Mouse (Mus musculus): ENCODE measurements around the gene Prr13.

Gene Prr13

GRCm38 (mm10) chr15:102460971-102461370, 2.1 kb downstream of the Prr13 start:
- no peak for DNase-seq (ENCODE audit: low spot score in 2 of 2)

DNA sequence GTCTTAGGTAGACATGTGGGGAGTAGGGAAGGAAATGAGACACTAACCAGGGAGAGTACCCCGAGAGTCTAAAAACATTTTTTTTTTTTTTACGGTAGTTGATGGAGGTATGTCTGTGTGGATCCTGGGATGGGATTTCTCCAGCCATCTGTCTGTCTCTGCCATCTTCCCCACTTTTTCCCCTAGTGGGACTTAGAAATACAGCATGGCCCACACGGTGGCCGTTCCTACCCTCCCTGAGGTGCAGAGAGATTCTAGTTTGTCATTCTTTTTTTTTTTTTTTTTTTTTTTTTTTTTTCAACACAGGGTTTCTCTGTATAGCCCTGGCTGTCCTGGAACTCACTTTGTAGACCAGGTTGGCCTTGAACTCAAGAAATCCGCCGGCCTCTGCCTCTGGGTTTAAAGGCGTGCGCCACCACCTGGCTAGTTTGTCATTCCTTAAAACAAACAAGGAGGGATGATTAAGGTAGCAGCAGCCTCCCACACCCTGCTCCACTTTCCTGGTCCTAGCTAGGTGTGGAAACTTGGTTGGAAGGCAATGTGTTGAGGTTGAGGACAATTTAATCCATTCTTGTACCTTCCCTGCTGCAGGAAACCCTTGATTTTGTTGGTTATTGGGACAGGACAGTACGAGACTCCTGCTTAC, 2.7 kb downstream of the Prr13 start:
- no peak for DNase-seq (ENCODE audit: low spot score in 2 of 2)

GRCm38 (mm10) chr15:102463666-102464065, 4.8 kb downstream of the Prr13 start:
- DNase-seq (ENCODE audit: low spot score in 2 of 2): no peak

- no peak for DNase-seq (ENCODE audit: low spot score in 2 of 2)
These were observed 10.0 kb downstream of the Prr13 start for GRCm38 (mm10) chr15:102468675-102469370.

DNA sequence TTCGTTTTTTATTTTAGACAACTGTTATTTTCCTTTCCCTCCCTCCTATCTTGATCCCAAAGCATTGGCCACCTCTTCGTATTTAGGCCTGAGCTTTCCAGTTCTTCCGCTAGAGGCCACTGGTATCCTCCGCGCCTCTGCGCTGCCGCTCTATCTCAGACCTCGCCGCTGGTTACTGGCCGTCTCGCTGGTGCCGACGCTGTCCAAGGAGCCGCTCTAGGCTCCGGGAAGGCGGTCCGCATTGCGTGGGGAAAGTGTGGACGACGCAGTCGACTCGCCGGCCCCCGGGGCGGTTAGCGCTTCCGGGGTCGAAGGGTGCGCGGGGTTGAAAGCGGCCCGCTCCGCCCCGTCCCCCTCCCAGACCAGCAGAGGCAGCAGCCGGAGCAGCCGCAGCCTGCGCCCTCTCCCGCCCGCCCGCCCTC, 11.4 kb downstream of the Prr13 start, which contains the start of gene Pcbp2:
Pcbp2 (plus strand) TSS at position 357 of the 422 bp plus-strand sequence.
- DNase-seq (ENCODE audit: low spot score in 2 of 2): peak; percentile 89 to 92

DNA sequence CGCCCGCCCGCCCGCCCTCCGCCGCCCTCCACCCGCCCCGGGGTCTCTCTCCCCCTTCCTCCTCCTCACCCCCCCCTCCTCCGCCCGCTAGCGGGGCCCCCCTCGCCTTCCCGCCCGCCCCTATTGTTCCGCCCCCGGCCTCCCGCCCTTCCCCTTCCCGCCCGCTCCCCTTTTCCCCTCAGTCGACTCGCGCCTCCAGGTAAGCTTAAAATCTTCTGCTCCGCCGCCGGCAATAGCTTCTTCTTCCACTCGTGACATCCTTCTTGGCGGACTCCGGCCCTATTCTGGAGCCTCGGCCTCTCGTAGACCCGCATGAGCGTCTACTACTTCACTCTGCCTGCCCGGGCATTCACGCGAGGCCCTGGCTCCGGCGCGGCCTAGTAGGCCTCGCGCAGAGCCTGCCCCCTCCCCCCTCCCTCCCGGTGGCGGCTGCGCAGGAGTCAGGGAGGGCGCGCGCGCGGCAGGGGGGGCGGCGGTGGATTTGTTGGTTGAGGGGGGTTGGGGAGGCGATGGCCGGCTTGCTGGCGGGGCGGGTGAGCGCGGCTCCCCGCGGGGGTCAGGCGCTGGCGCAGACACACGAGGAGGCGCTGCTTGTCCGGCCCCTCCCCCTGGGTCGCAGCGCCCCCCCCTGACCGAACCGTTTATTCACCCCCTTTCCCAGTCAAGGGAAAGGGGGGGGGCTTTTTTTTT, 11.9 kb downstream of the Prr13 start:
- peak; percentile 52 to 63 for DNase-seq (ENCODE audit: low spot score in 2 of 2)

GRCm38 (mm10) chr15:102471295-102471645, 12.4 kb downstream of the Prr13 start:
- no peak for DNase-seq (ENCODE audit: low spot score in 2 of 2)

DNA sequence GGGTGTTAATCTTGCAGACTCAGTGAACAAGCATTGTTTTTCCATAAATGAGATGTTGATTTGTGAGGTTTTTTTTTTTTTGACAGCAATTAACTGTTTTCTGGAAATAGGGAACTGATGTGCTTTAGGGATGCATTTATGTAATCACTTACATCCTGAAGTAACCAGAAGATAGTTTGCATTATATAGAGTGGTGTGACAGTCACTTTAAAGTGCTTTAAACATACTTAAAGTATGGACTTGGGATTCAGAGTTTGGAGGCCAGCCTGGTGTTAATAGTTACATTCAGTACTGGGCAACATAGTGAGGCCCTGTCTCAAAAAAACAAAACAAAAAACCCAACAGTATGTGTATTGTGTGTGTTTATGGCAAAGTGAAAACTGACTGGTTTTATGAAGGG, 12.9 kb downstream of the Prr13 start:
- no peak for DNase-seq (ENCODE audit: low spot score in 2 of 2)

DNA sequence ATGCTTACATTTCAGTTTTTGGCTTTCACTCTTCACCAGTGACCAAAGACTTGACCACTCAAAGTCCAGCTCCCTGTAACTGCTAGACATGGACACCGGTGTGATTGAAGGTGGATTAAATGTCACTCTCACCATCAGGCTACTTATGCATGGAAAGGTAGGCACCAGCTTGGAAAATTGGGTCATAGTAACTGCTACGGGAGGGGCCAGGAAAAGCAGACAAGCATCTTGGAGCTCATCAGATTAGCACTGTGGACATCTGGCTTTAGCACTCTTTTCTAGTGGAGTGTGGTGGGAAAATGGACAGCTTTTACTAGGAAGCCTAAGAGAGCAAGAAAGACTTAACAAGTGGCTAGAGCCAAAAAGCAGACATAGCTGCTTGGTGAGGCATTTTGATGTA, 14.4 kb downstream of the Prr13 start:
- no peak for DNase-seq (ENCODE audit: low spot score in 2 of 2)

GRCm38 (mm10) chr15:102474520-102474919, 15.7 kb downstream of the Prr13 start:
- DNase-seq (ENCODE audit: low spot score in 2 of 2): no peak

GRCm38 (mm10) chr15:102483136-102483535, 24.3 kb downstream of the Prr13 start:
- DNase-seq (ENCODE audit: low spot score in 2 of 2): no peak

GRCm38 (mm10) chr15:102485853-102486252, 27.0 kb downstream of the Prr13 start:
- no peak for DNase-seq (ENCODE audit: low spot score in 2 of 2)

DNA sequence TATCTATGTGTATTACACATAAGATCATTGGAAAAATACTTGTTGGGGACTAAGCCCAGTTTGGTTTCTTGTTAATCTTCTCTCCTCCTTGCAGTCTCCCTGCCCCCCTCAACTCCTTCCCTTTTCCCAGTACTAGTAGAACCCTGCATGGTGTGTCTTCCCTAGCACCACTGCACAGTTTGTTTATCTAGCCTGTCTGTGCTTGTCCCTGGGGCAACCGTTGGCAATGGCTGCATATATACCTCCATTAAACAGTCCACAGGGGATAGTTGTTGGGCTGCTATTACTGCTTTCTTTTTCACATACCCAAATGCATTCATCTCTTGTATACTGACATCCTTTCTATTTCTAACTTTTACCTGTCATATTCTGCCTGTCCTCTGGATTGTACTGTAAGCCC, 28.8 kb downstream of the Prr13 start:
- no peak for DNase-seq (ENCODE audit: low spot score in 2 of 2)

- no peak for DNase-seq (ENCODE audit: low spot score in 2 of 2)
These were observed 39.5 kb downstream of the Prr13 start for GRCm38 (mm10) chr15:102498322-102498721.

DNA sequence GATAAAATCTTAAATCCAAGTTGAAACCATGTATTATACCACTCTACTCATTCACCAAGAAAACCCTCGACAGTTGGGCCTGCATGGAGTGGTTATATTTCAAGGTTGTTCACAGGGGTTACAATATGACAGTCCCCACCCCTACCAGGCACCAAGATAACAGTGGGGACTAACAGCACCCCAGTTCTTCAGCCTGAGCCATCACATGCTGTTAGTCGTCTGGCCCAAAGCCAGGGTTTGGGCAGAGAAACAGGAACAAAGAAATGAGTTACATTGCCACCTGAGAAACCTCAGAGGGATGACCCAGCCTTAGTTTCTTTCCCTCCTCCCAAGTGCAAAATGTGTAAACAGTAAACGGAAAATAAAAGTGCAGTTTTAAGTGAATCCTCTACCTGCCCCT, 40.5 kb downstream of the Prr13 start:
- DNase-seq (ENCODE audit: low spot score in 2 of 2): no peak

DNA sequence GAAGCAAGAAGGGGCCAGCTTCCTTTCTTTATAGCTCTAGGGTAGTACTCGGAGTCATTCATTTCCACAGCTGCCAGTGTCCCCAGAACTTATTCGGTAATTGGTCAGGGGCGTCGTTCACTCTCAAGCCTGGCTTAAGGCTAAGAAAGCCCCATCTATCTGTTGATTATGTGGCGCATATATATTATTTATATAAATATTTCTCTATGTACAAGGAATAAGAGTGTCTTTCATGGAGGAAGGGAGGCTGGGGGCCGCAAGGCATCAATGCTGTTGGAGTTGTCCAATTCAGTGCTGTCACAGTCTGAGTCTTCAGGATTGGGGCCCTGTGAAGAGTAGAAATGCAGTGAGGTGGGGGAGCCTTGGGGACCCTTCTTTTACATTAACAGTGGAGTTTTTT, 41.0 kb downstream of the Prr13 start:
- no peak for DNase-seq (ENCODE audit: low spot score in 2 of 2)

DNA sequence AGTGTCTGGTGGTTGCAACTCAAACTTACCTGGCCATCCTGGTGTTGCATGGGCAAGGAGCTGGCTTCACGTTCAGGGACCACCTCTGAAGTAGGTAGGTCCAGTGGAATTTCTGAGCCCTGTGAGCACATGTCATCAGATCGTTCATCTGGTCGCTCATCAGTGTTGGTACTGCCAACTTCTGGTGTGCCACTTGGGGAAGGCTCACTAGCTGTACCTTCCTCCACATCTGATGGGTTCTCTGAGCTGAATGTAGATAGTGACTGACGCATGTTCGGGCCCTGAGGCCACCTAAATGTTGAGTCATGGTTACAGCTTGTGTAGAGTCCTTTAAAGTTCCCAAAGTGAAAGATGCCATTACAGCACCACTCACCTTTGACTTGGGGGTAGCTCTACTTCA, 41.7 kb downstream of the Prr13 start:
- DNase-seq (ENCODE audit: low spot score in 2 of 2): no peak

DNA sequence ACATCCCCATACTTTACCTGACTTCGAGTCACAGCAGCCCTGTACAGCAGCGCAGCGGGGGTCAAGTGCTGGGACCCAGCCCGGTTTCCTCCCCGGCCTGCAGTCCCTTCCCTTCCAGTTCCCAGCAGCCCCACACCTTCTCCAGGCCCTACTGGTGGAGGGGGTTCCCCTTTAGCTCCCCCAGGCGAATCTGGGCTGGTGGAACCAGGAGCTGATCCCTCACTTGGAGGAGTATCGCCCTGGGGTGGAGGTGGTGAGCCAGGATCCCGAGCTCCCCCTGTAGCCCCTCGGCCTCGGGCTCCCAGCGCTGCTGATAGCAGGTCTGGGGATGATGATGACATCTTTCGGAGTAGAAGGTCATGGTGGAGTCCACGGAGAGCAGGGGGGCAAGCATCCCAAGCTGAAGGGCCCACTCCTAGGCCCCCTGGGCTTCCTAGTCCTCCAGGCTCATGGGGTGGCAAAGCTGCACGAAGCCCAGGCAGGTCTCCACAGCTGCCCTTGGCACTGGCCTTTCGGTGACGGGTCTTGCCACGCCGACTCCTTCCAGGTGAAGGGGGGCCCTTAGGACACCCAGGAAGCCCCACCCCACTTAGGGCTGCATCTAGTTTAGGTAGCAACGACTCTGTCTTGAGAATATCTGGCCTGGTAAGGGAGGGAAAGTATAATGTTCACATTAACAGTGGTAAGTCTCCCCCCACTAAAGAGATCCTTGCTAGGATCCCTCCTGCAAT, 42.4 kb downstream of the Prr13 start:
- DNase-seq (ENCODE audit: low spot score in 2 of 2): no peak

DNA sequence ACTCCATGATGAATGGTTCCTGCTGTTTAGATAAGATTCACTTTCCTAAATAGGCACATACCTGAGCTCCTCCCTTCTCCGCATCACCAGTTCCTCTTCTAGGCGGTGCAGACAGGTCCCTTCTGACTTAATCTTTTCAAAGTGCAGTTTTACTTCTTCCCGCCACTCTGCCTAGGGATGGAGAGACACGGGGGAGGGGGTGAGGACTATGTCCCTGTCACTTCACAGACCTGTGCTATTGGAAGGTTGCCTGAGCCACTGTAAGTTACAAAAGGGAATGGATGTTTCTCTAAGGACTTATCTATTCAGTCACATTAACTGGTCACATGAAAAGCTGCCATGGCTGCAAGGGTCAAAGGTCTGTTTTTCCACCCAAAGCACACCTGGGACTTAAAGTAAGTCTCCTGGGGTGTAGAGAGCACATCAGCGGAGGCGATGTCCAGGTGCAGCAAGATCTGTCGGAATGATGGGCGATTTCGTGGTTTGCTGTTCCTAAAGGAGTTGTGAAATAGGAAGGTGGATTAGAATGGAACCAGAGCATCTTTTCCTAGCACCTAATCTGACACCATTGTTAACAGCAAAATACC, 43.5 kb downstream of the Prr13 start:
- no peak for DNase-seq (ENCODE audit: low spot score in 2 of 2)

- no peak for DNase-seq (ENCODE audit: low spot score in 2 of 2)
These were observed 44.6 kb downstream of the Prr13 start, which contains the start of gene Gm10337 for GRCm38 (mm10) chr15:102503447-102503846. Gene Gm10337 (plus strand): TSS chr15:102503722.

DNA sequence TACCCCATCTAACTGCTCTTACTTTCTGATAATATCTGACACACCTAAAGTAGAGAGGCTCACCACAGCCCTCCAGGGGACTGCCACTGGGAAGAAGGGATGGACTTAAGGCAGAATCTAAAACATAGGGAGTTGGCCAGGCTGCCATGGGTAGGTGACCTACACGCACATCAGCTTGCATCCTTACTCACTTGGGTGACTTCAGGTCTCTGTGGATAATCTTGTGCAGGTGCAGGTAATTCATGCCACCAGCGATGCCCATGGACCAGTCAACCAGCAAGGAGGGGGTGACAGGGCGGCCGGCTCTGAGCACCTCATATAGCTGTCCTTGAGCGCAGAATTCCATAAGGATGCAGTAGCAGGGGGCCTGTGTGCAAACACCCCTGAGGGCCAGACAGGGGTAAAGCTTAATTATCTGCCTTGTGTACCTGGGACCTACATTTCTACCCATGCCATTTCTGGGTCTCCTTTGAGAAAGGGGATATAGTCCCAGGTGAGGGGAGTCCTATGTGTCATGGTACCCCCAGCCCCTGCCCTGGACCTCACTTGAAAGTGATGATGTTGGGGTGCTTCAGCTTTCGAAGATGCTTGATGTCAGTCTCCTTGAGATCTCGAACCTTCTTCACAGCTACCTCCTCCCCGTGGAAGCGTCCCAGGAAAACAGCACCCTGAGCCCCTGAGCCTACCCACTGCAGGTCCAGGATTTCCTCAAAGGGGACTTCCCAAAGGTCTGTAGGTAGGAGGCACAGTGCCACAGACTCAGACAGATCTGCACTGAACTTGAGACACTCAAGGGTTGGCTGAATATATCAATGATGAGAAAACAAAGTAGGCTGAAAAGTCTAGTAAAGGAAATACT, 45.3 kb downstream of the Prr13 start:
- DNase-seq (ENCODE audit: low spot score in 2 of 2): no peak
